Mouse (Mus musculus) E14TG2a.4 (cell line): ENCODE measurements around the gene Nutf2-ps1.

Source experiments
- CTCF ChIP-seq: conservative IDR thresholded peaks from 2 replicates; pipeline ENCODE4 v1.5.1; 2014; ENCODE audit warnings: low read length
- NANOG ChIP-seq: IDR thresholded peaks from 2 replicates; pipeline ENCODE4 v1.6.1; 2014; ENCODE audit warnings: borderline replicate concordance, low read length, mixed read lengths

GRCm38 (mm10) chr19:53564174-53564573 is 24.7 kb downstream of the Nutf2-ps1 start:
- TF ChIP-seq CTCF (no peak), NANOG (no peak)
